Mouse (Mus musculus): ENCODE measurements around the gene Csmd2.
"Not testable (repeated sequence)": the region's sequence is repeated elsewhere in the genome, so short reads cannot be mapped to it uniquely, and the experiment has no call there.

Csmd2 gene

DNA sequence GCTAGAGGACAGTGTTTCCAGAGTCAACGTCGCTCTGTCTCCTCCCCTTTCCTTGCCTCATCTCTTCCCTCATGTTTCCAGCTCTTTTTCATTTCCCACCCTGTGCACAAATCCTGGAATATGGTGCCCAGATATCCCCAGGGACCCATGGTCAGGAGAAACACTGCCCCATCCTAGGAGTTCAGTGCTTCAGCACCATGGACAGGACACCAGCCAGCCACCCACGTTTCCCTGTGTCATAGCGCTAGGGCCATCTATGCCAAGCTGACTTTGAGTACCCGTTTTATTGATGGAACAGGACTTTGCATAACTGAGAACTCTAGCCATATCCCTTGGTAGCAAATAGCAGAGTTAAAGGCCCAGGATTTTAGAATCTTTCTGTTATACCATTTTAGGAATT is 55.0 kb downstream of the Csmd2 start:
- in situ Hi-C loops (cut with MseI, MboI) = no loop called here

DNA sequence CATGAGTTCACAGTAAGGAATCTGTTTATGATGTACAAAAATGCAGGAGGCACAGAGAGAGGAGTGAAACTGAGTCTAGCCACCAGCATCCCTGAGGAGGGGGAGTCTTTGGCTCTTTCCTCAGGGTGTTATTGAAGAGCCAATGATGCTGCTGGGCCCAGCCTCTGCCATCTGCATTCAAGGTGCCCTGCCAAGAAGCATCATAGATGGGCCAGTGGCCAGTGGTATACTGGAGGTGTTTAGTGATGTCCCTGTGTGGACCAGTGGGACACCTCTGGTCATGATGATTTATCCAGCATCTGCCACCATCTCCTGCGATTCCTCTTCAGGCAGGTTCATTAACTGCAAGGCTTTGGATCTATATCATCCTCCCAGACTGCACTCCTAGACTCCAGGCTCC is 61.1 kb downstream of the Csmd2 start:
- in situ Hi-C loops (cut with MseI, MboI) = no loop called here

DNA sequence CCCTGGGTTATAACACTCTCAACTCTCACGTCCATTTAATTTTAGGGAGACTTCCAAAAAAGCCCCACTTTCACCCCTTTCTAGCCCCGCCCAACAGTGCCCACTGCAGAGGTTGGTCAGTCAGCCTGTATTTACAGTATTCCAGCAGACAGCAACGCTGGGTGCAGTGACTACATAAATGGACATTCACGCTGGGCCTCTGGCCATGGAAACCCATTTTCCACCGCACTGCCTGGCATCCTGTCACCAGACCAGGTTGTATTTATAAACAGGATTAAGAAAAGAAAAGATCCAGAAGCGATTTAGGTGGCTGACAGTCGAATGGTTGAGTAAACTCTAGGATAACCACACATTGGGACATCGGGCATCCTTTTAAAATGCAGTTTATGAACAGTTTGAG is 65.0 kb downstream of the Csmd2 start:
- in situ Hi-C loops (cut with MseI, MboI) = no loop called here

DNA sequence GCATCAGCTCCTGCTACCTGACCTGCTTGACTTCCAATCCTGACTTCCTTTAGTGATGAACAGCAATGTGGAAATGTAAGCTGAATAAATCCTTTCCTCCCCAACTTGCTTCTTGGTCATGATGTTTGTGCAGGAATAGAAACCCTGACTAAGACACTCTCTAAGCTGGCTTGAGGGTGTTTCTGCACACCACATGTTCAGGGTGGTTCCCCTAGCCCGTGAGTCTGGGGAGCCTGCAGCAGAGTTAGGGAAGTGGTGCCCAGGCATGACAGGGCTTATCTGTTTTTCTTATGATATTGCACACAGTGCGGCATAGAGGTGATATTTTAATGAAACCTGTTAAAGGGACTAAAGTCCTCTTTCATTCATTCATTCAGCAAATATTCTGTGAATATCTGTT is 73.6 kb downstream of the Csmd2 start:
- in situ Hi-C loops (cut with MseI, MboI) = not testable (repeated sequence)

DNA sequence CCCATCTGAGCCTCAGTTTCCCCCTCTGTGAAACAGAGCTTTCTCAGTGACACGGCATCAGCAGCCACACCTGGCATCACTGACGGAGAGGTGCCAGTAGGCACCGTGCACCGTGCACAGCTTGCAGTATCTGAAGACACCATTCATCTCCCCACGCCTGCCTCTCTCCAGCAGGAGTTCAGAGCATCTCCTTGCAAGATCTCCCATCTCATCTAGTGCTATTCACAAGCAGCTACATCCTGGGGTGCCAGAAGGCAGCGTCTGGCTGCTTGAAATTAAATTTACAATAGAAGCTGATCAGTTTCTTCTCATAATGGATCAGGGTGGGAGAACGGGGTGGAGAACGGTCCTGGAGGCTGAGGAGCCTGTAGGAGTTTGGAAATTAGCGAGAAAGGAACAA is 79.5 kb downstream of the Csmd2 start:
- in situ Hi-C loops (cut with MseI, MboI) = no loop called here

DNA sequence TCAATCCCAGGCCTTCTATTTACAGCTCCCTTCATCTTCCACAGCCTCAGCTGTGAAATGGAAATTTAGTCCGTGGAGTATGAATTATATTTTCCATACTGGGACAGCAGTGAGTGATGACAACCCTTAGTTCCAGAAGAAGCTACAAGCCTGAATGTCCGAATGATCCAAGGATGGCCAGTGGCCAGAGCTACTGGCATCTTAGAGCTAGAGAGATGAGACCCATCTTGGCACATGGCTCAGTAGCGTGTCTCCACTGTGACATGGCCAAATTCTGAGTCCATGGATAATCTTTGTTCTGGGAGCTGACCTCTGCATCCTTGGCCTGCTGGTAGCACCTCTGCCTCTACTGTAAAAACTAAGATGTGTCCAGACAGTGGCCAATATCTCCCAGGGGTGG is 96.8 kb downstream of the Csmd2 start:
- in situ Hi-C loops (cut with MseI, MboI) = no loop called here

DNA sequence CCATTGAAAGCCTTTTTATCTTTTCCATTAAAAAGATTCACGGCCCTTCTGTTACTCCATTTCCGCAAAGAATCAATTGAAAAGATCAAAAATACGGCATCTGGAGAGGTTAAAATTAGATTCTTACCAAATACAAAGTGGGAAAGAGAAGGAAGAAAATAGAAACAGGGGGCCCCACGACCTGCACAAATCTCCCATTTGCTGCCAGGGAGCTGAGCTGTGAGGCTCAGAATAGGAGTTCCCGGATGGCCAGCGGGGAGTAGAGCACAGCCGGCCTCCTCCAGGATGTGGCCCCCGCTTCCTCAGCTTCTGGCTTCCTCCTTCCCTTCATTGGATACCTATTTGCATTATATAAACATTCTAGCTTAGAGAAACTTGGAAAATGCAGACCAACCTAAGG is 97.4 kb downstream of the Csmd2 start:
- in situ Hi-C loops (cut with MseI, MboI) = no loop called here

DNA sequence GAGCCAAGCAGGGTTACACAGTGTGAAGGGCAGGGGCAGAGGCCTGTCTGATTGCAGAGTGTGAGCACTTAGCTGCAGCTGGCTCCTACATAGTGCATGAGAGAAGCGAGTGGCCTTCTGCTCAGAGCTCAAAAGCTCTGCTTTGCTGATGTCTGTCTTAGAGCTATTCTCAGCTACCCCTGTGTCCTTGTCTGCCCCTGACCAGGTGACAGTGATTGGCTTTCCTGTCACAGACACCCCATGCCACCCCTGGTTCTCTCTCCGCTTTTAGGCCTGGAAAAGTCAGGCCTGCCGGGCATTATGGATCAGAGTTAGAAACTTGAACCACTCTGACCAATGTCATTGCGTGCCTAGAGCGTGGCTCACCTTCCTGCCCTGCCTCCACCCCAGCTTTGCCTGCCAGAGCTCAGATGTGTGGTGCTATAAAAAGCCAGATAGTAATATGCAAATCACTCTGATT is 99.5 kb downstream of the Csmd2 start:
- in situ Hi-C loops (cut with MseI, MboI) = no loop called here

DNA sequence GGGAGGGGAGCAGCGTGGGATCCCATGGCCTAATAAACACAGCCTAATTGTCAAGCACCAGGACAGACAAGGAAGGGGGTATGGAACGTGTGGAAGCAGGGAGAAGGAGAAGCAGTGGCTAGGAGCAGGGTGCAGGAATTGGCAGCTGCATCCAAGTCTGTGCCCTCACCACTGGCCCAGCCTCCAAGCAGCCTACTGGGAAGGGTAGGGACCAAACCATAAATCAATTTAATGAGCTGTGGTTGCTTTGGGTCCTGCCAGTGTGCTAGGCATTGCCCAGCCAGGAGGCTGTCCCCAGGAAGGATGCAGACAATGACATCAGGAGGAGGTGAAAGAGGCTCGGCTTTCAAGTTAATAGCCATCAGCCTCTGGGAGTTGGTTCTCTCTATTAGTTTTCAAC is 100.0 kb downstream of the Csmd2 start:
- in situ Hi-C loops (cut with MseI, MboI) = no loop called here

DNA sequence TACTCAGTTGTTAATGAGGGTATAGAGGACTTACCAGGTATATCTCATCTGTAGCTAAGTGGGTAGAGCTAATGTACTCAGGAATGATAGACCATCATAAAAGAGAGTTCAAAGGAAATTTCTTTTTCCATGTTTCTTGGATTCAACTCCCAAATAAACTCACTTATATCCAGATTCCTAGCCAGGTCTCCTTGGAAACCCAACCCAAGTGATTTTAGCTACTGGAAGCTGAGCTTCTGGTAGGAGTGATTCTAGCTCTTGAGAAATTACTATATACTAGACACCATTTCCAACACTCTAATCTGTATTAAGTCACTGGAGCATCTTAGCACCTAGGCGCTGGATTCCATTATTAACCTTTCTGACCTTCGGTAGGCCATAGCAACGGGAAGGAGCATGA is 100.6 kb downstream of the Csmd2 start:
- in situ Hi-C loops (cut with MseI, MboI) = no loop called here

DNA sequence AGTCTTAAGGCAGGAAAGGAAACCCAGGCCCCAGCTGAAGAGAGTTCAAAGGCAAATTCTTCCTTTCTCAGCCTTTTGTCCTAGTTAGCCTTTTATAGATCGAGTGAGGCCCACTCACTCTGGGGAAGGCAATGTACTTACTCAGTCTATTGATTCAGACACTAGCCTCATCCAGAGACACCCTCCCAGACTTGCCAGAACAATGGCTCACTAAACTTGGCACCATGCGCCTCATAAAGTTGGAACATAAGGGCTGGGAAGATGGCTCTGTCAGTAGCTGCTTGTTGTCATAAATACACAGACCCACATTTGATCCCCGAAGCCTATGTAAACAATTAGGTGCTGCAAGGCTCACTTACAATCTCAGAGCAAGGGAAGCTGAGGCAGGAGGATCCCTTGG is 104.3 kb downstream of the Csmd2 start:
- in situ Hi-C loops (cut with MseI, MboI) = no loop called here

DNA sequence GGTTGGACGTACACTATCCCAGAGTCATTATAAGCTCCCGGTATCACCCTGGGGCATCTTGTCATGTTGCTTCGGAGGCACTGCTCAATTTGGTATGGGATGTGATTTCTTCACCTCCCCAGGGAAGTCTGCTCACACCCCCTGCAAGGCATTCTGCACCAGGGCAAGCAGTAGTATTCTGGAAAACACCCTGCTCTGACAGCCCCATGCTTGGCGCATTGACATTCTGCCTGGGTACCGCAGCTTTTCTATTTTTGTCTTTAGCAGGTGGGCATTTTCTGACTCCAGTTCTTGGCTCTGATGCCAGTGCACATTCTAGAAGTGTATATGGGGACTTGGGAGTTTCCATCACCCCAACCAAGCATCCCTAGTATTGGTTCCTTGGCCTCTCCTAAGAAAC is 111.9 kb downstream of the Csmd2 start:
- in situ Hi-C loops (cut with MseI, MboI) = no loop called here

DNA sequence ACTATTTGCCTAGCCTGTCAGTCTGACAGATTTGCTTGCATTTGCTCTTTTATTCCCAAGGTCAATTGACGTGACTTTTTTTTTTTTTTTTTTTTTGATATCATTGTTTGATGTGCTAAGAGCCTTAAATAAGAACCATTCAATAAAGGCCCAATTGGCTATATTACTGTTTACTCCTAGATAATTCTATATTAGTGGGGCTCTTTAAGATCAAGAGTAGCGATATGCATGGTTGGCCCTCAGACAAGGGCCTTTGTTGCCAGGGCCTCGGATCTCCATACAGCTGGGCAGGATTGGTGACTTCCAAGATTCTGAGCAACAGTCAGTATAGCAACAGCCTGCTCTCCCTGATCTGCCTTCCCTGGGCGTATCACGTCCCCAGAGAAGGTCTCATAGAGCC is 112.9 kb downstream of the Csmd2 start:
- in situ Hi-C loops (cut with MseI, MboI) = no loop called here

DNA sequence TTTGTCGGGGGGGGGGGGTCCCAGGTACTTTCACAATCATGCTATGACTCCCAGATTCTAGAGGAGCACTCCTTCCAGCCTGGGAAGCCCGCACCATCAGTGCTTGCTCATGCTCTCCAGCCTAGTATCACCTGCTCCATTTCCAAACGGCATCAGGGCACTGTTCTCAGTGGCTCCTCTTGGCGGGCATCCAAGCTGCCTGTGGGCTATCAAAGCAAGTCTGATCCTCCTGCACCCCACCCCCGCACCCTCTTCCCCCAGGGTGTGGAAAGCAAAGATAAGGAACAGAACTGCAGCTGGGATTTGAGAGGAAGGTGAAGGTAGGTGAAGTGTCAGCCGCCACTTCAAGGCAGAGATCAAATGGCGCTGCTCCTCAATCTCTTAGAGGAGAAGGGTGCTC is 128.7 kb downstream of the Csmd2 start:
- in situ Hi-C loops (cut with MseI, MboI) = no loop called here

DNA sequence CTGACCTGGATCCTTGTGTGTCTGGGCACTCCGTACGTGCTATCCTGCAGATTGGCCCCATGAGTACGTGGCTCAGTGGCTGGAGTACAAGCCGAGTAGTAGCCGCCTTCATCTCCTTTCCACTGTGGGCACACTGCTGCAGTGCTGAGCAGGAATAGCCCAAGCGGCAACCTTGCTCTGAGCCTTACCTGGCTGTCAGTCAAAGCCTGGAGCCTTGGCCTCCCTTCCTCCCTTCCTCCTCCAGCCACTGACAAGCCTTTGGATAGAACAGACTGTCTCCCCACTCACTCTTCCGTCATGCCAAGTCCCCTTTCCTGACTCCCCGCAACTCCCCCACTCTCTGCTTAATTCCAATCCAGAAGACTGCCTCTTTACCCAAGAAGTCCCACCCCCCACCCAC is 135.6 kb downstream of the Csmd2 start:
- in situ Hi-C loops (cut with MseI, MboI) = no loop called here

DNA sequence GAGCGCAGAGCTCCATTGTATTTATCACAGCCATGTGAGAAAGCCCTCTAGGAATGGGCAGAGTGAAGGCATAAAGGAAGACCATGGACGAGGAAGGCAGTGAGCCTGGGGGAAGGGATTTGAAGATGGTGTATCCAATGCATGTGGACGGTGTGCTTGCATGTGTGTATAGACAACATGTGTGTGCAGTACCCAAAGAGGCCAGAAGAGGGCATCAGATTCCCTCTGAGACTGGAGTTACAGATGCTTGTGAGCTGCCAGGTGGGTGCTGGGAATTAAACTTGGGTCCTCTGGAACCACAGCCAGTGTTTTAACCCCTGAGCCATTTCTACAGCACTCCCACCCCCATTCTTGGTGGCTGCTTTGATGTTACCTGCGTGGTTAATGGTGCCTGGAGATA is 137.1 kb downstream of the Csmd2 start:
- in situ Hi-C loops (cut with MseI, MboI) = no loop called here

DNA sequence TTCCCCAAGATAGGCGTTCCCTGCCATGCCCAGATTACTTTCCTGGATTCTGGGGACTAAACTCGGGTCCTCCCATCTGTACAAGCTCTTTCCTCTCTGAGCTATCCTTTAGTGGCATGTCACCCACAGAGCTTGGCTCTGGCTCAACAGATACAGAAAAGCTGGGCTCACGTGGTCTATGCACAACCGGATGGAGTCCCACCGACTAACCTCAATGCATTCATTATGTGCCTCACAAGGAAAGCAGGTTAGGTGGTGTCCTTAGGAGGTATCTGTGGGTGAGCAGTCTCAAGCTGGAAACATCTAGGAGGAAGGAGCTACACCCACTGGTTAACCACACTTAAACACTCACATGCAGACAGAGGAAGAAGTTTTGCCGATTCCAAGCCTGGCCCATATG is 140.9 kb downstream of the Csmd2 start:
- in situ Hi-C loops (cut with MseI, MboI) = no loop called here

DNA sequence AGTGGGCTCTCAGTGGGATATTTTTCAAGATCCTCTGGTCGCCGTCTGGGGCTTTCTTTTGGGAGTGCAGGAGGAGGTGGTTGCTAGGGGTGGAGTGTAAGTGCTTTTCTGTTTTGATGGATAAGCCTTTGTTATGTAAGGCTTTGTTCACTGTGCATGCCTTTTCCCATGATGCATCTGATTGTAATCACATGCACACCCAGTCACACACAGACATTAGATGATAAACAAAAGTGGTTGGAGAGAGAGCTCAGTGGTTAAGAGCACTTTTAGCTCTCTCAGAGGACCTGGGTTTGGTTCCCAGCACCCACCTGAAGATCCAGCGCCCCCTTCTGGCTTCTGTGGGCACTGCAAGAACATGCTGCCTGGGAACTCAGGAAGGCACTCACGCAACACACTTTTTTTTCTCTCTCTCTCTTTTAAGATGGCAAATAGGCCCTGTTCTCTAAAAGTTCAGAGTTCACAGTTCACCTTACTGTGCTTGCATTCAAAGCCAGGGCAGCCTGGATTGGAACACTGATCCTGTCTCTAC is 143.0 kb downstream of the Csmd2 start:
- in situ Hi-C loops (cut with MseI, MboI) = no loop called here

DNA sequence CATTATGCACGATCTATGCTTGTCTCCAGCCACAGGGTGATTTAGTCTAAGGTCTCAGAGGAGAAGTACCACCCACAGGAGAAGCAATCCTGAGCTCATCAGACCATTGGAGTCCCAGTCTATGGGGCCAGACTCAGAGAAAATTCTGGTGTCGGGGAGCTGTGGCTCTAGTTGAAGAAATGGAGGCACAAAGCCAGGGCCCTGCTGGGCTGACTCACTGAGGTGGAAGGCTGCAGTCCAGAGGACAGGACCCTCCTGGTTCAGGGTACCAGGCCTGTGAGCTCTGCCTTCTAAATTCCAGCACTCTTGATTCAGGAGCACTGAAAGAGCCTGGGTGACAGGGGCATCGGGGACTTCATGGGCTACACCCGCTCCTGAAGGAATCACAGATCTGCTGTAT is 144.0 kb downstream of the Csmd2 start:
- in situ Hi-C loops (cut with MseI, MboI) = no loop called here

DNA sequence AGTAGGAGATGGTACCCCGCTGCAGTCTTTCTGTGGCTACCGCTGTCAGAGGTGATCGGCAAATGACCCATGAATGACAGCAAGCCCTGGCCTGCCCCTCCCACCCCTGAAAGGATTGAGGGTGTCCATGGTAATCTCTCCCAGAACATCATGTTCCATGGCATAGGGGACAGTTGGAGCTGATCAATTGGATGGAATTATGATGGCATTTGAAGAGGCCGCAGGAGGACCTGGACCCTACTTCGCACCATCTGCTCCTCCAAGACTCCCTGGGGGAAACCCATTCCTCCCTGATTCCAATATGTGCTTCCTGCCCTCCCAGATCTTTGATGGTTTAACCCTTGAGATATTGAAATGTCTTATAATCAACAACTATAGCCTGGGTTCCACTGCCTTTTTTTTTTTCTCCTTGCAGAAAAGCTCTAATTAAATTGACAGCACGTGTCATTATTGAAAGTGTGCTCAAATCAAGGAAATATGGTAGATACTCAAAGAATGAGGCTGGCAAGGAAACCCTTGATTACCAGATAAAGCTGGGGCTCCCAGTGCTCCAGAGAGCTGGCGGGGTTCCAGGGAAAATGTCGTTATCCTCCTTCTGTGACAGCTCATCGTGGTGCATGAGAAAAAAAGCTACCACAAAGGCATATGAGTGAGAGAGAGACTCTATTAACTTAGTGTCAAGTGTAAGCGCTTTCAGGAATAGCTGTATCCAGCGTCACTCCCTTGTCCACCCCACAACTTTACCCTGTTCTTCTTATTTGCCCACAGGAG is 145.4 kb downstream of the Csmd2 start:
- in situ Hi-C loops (cut with MseI, MboI) = no loop called here

DNA sequence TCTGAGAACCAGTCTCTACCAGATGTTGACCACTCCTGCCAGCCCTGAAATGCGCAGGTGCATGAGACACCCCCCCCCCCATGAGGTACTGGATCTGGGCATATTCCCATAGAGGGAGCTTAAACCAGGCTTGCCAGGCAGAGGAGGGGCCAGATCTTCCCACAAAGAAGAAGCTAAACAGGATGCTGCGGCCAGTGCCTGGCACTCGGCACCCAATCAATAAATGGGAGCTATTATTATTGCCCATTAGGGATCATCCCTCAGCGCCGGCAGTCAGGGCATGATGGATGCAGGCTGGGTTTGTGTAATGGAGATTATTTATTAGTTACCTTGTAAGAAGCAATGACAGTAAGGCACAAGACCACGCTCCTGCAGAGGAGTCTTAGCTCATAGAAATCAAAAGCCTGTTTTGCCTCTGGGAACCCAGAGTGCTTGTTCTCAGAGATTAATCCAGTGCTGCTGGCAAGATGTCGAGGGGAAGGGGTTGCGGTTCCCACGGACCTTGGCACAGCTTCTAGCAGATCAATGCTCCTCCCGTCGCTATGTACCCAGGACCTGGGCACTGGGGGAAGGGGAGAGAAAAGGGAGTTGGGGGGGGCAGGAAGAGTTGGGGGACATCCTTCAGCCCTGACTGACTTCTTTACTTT is 146.8 kb downstream of the Csmd2 start:
- in situ Hi-C loops (cut with MseI, MboI) = no loop called here

DNA sequence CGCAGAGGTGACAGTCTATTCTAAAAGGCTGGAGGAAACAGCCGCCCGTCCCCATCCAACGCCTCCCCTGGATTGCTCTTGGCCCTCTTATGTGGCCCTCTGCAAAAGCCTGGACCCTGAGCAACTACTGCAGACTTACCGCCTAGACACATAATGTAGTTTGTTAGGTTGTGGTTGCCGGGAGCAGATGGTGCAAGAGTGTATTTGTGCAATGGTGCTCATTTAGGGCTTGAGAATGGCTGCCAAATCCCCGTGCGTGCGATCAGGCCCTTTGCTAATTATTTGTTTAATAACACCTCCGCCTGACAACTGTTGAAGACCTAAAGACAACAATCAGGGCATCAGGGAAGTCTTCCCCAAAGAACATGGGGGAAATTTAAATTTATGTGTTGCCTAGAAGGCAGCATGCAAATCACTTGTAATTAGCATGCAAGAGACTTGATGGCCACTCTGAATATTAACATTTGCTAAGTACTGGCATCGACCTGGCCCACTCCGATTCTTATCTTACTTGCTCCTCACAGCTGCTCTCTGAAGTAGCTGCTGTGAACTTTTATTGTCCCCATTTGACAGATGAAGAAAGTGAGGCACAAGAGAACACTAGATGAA is 147.5 kb downstream of the Csmd2 start:
- in situ Hi-C loops (cut with MseI, MboI) = no loop called here

DNA sequence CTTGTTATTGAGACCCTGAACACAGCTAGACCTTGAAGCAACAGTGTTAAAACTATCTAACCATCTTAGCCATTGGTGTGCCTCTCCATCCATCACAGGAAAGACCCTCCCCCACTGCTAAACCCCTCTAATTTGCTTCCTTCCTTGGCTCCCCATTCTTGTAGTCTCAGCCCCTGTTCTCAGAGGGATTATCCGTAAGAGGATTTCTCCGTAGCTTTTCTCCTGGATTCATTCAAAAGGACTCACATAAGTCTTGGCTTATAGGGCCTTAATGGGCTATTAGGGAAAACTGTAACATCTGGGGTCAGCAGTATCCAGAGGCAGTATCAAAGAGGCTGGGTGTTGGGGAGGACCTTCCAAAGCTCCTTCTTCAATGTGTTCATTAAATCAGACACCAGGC is 152.3 kb downstream of the Csmd2 start:
- in situ Hi-C loops (cut with MseI, MboI) = no loop called here

All from mouse trophoblast stem cell (cell line).